Mouse (Mus musculus) urinary bladder, postnatal 10 days (tissue): ENCODE measurements around the gene Syngr1.
A peak's percentile ranks its signal among the peaks of the same experiment; 100 is the strongest.

Experiments
- DNase-seq: peaks from one replicate; pipeline ENCODE4 v3.0.0; 2022; ENCODE audit warnings: low spot score

Syngr1 gene

DNA sequence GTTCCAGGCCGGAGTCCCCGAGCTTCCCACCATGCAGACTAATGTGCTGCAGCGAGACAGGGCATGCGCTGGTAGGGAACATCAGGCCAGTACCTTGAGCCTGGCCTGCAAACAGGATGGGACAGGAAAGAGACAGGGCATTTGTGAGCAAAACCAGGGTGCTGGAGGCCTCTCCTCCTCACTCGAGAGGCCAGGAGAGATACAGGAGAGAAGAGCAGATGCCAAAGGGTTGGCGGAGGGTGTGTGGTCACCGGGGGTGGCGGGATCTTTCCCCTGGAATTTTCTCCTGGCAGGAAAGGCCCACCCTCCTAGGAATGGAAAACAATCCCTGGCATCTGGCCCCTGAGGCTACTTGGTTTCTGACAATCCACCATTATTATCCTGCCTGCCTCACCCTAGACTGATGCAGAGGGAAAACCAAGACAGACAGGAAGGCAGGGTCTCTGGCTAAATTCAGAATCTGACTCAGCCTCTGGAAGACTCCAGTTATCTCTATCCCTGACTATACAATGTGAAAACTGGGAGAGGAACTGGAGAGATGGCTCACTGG, 21.0 kb upstream of the Syngr1 start:
- no peak for DNase-seq

DNA sequence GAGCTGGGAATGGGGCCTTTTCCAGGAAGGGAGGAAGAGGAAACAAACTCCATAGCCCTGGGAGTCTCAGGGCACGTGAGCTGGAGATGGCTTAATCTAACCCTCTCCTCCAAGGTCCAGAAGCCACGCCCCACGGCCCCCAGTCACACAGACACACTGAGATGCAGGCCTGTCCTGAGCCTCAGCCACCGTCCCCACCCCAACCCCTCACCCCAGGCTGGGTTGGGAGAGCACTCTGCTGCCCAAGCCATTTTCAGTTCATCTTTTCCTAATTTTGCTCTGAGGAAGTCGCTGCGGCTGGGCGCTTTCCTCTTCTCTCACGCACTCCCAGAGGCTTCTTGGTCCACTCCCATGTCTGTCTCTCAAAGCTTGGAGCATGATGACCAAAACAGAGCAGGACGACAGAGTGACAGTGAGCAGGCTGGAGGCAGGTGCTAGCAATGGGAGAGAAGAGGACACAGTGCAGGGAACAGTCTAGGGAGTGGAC, 19.1 kb upstream of the Syngr1 start:
- no peak for DNase-seq

DNA sequence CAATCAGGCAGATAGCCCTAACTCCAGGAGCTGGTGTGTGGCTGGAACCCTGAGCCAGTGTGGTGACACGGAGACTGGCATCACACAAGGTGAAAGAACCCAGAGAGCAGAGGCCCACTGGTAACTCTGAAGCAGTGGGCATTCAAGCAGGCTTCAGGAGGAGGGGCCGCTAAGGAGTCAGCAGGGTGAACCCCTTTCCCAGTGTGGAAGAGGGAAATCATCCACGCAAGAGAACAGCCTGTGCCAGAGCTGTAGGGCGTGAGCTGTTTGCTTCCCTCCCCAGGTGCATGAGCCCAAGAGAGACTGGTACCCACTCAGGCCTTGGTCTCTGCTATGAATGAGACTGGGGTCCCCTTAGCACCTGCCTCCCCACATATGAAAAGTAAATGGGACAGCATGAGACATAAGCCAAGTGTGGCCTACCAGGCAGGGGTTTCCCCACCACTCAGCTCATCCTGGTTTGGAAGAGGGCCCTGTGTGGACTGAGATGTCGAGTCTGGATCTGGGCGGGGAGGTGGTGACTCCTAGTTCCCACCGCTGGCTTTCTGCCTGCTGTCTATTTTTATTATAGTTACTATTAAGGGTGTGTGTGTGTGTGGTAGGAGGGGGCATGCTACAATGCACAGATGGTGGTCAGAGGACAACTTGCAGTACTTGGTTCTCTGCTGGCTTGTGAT, 18.4 kb upstream of the Syngr1 start:
- DNase-seq, result no peak

DNA sequence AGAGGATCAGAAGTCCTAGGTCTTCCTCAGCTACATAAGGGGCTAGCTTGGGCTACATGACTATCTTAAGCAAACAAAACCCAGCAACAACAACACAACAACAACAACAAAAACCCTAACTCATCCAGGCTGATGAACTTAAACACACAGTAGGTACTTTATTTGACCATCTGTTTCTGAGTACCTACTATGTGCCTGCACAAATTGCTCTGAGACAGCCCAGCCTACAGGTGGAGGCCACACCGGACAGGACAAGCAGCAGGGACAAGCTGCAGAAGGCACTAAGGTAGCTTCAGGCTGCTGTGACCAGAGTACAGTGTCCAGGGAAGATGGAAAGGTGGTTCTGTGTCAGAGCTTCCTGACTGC, 17.9 kb upstream of the Syngr1 start:
- DNase-seq, result no peak

DNA sequence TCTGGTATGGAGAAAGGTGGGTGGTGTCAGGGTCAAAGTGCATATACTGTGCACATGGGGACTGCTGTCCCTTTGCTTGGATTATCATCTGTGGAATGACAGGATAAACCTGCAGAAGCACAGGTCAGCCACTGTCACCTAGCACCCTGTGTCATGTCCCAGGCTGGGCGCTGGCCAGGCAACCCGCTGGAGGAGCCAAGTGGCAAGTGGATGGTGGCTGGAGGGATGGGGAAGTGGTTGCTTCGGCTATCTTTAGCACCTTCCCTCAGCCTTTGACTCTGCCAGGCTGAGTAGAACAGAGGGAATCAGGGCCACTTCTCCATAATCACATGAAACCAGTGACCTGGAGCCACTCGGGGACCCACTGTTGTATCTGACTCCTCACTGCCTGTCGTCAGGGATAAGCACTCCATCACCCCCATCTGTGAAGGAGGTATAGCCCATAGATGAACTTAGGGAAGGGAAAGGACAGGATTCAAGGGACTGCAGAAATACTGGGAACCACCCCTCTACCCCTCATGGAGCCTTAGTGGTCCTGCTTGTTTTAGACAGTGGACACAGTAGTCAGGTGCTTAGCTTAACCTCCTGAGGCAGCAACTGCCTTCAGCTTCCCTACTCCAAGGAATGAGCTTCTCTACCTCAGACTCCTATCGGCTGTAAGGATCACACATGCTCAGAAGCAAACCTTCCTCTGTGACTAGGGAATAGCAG, 16.3 kb upstream of the Syngr1 start:
- no peak for DNase-seq

DNA sequence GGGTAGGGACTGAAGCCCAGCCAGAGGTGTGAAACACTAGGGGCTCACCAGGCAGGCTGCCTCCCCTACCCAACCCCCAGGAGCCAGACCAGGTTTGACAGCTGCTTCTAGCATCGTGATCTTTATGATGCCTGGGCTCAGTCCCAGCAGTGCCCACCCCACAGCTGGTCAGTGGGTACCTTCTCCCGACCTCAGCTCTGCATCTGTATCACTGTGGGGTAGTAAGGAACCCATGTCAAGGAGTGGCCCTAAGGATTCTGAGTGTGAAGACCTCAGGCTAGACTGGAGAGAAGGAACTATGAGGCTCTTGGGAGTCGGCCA, 15.8 kb upstream of the Syngr1 start:
- no peak for DNase-seq

DNA sequence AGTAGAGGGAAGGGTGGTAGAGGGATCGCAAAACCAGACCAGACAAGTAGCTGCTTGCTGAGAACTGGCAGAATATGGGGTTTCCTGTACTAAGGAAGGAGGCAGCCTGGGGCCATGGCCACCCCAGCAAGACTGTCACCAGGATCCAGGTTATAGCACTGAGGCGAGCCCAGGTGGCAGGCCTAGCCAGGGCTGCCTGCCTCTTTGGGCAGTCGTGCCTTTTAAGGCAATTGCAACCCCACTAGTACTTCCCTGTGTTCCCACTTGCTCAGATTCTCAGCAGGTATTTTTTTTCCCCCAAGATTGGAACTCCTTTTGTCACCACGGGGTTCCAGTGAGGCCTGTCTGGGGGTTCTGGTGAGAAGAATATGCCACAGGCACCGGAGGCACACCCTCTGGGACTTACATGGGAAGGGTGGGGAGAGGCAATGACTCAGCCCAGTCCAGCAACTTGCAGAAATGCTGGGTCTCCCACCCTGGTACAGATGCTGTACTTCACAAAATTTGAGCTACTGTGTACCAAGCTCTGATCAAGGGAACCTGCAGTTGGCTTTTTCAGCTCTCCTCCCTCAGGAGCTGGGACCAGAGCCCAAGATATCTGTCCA, 15.3 kb upstream of the Syngr1 start:
- no peak for DNase-seq

DNA sequence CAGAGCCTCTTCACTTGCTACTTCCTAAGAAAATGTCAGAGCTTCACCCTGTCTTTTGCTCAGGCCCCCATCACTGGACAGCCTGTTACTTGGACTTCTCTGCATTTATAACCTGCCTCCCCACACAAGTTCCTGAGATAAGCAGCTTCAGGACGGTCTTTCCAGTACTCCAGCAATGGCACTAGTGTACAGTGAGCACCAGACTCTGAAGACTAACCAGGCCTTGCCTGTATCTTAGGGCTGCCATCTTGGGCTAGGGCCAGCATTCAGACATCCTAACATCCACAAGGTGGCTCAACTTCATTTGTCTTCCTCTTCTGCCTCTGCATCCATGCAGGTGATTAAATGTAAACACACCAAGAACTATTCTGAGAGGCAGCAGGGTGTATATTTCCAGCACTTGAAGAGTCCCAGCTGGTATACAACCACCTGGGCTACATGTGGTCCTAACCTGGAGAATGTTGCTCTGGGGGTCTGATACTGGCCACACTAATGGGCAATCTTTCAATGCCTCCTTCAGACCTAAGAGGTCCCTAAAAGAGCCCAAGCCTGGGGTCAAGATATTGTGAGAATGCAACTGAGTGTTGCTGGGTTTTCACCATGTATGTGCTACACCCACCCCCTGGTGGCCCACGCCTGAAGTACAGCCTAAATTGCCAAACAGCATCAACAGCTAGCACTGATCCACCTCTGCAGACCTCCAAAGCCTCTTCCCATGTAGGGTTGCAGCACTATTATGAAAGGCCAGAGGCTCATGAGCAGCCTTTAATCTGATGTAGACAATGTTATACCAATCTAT, 14.6 kb upstream of the Syngr1 start:
- DNase-seq, result no peak

DNA sequence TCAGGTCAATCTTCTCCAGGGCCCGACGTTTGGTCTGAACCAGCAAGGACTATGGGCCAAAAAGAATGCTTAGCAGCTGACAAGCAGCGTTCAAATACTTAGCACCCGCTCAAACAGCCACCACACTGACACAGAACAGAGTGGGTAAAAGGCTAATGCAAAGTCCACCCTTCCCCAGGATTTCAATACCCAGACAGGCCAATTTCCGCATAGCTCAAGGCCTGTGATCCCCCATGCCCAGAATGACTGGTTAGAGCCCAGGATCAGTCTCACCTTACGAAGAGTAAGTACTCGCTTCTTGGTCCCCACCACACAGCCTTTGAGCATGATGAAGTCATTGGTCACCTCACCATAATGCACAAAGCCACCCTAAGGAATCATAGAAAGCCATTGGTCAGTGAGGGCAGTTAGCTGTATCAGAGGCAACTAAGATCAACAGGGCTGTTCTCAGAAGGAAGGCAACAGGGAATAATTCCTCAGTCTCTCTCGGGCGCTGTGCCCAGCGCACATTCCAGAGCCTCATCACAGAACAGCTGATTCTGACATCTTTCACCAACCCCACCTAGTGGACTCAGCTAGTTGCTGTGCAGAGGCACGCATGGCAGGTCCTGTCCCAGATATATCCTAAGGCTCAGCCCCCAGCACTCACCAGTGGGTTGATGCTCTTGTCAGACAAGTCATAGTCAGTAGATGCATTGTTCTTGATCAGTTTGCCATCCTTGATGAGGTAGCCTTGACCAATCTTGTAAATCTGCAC, 12.9 kb upstream of the Syngr1 start:
- DNase-seq, result no peak

DNA sequence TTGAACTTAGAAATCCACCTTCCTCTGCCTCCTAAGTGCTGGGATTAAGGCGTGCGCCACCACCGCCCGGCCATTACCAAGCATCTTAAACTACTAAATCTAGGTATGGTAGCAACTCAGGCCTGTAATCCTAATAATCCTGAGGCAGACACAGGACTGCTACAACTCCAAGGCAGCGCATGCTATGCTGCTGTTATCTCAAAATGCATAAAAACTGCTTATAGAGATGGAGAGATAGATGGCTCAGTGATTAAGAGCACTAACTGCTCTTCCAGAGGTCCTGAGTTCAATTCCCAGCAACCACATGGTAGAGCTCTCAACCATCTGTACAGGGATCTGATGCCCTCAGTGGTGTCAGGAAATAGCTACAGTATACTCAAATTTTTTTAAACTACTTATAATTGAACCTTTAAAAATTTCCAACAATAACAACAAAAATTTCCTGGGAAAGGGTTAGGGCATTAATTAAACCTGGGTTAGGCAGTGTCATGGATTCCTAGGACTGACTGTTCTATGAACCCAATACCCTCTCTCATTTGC, 11.9 kb upstream of the Syngr1 start:
- DNase-seq, result no peak

DNA sequence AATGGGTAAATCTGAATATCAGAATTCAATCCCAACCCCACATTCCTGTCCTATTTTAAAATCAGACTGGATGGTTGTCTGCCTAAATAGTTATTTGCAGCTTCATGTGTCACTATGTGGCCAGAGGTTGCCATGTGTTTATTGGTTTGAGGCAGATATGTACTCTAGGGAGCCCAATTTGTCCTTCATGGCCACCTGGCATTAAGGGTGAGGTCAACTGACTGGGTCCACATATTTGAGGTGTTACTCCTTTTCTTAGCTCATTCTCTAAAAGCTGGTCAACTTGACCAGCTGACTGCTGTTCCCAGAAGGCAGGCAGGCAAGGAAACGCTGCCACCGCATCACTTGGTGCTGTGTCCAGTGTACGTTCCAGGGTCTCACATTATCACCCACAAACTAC, 11.2 kb upstream of the Syngr1 start:
- DNase-seq, result no peak

DNA sequence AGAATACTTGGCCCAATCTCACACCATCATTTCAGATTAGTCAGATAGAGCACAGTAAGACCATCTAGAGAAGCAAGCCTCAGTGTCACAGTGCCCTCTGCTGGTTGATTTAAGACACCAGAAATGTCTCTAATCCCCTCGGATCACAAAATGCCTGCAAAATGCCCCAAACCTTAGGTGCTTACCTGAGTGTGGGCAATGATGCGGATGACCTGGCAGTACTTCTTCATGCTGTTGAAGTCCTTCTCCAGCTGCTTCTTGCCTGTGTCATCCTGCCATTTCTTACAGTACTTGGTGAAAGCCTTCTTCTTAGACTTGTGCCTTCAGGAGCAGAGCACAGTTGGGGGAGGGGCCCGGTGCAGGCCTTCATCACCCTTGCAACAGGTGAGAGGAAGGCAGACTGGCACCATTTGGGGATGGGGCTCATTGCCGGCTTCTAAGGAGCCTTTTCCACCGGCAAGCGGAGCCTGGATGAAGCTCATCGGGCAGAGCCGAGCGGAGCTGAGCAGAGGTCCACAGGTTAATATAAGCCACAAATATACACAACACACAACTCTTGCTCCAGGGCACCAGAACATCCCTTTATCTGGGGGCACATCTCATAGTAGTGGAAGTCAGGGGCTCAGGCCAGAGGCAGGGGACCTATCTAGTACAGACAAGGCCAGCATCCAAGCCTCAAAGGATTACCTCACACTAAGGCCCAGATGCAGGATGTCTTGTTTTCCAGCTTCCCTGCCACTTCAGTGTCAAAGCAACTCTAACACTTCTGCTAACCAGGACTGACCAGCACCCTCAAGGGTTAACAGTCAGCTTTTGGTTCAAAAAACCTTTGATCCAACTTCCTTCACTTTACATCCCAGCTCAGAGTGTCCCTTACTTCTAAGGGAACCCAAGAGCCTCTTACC, 10.2 kb upstream of the Syngr1 start:
- DNase-seq, result no peak

DNA sequence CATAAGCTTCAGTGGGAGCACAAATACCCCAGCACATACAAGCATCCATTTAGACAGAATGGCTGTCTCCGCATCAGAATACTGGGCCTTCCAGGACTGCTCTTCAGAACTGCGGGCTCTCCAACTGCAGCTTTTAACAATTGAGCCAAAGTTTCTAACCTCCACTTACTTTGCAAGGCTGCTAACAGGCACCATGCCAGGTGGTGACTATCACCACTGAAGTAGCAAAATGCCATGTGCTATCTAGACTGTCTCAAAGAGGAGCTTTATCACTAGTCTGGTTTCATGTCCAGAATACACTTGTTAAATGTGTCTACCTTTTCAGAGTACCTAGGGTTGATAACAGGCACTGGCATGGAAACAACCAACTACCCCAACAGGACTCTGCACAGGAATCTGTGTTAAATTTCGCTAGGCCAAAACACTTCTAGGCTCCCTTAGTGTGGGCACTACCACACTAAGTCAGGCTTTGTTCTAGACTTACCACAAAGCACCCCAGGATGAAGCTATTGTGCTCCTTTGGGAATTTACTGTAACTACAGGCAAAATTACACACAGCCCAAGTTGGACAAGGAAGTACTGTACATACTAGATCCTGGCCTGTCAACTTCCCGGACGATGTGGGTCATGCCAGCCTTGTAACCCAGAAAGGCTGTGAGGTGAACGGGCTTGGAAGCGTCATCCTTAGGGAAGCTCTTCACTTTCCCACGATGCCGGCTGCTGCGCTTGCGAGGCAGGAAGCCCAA, 9.2 kb upstream of the Syngr1 start:
- no peak for DNase-seq

DNA sequence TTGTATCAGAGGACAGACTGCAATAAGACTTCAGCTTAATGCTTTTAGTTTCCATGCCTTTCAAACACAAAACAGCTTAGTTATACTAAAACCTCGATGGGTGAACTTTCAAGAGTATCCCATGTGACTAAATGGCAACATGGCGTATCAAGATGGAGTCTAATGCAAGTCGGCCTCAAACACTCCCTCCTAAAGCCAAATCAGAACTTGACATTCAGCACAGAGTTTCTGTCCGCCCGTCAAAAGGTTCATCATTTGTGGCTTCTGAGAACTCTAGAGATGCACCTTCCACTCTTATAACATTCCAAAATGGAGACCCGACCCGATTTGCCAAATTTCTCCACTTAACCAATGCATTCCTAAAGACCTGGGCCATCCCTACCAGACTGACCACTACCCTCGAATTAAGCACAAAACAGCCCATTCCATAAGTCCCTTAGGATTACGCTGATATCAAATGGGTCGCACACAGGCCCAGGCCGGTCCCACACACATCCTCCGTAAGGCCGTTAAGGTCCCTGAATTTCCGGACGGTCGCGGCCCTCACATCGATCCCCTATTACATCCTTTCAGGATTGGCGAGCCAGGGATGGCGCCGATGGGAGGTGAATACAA, 8.4 kb upstream of the Syngr1 start:
- DNase-seq, result no peak

DNA sequence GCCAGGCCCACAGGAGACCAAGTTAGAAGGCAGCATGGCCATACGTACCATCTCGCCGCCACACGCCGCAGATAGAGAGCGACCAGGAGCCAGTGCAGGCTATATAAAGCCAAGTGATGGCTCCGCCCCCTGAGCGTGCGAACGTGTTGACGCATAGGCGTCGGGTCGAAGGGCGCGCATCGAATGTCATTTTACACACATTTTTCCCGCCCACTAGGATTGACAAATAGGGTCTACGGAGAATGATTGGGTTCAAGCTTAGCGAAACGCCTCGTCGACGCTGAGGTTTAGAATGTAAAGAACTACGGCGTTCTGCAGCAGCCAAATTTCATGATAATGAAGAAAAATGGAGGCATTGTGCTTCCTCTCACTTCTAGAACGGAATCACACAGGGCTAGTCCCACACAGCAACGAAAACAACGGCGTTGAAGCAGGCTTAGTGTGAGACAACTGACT, 7.8 kb upstream of the Syngr1 start:
- DNase-seq, result peak; percentile 96

DNA sequence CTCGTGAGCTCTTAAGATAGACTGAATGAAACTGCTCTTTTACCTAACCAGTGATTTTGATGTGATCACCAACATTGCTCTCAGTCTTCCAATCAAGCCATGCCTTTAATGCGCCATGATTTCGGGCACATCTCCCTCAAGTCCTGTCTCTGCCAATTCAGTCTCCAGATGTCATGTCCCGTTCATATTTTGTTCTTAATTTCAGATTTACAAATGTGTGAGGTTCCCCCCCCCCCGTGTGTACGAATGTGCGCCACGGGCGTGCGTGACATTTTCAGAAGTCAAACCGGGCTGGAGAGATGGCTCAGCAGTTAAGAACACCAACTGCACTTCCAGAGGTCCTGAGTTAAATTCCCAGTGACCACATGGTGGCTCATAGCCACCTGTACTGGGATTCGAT, 7.4 kb upstream of the Syngr1 start:
- DNase-seq, result no peak

DNA sequence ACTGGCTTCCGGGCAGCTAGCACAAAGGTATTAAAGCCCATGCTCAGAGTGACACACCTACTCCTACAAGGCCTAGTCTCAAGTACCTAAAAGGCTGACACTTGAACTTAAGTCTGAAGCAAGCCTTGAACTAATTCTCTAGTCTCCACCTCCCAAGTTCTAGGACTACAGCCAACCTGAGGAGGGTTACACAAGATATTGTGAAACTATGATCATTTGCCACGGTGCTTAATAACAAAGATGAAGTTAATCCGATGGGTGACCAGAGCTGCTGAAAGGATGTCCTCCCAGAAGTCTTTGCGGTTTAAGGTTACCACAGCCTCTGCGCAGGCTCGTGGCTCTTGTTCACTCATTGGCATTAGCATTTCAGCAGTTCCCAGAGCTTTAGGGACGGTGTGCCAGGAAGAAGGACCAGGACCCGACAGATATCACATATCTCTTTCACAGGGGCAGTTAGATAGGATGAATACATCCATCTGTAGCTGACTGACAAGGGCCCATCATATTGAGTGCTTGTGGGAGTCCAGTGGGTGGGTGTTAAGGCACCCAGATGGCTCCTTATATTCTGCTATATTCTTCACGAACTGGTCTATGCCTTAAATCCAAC, 3.6 kb upstream of the Syngr1 start:
- no peak for DNase-seq

DNA sequence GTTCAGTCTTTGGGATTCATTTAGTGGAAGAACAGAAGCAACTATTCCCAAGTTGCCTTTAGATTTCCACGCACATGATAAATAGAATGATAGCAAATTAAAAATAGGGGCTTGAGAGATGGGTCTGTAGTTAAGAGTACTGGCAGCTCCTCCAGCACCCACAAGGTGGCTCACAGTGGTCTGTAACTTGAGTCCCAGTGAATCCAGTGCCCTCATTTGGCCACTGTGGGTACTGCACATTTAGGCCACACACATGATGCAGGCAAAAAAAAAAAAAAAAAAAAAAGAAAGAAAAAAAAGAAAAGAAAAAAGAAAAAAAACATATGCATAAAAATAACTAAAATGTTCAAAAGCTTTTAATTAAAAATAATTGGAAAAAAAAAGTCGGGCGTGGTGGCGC, 2.5 kb upstream of the Syngr1 start:
- DNase-seq, result peak; percentile 53

DNA sequence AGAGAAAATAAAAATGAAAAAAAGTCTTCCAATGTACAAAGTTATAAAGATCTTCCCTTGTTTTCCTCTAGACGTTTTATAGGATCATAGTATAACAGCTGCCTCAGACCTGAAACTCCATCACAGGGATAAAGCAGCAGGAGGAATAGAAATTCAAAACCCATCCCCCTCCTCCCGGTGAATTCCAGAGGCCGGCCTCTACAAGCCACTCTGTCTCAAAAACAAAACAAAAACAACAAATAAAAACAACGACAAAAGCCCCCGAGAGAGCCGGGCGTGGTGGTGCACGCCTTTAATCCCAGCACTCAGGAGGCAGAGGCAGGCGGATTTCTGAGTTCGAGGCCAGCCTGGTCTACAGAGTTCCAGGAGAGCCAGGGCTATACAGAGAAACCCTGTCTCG, 979 bp upstream of the Syngr1 start:
- DNase-seq, result no peak
